Mouse (Mus musculus) kidney, adult 2 months (tissue): Measurements from ENCODE around the gene Psen2. TPM values are rescaled to one million over a fixed set of nuclear protein-coding genes. Genes with fewer than 3 reads are reported as not detected.

ENCODE experiments used
- DNase-seq: peaks from one replicate; pipeline ENCODE4 v3.0.0; 2021
- H3K27ac ChIP-seq: fragments of 200-500 bp; 2 replicates; pipeline ENCODE4 v1.5.1; 2012; ENCODE audit warnings: low read depth, low read length, control low read depth, inconsistent platforms; ENCODE audit not compliant: insufficient read depth
- H3K27me3 ChIP-seq: fragments of 200-500 bp; replicated peaks from 2 replicates; pipeline ENCODE4 v1.6.1; 2012; ENCODE audit warnings: mild to moderate bottlenecking, moderate library complexity, low read length, inconsistent platforms; ENCODE audit not compliant: control insufficient read depth, insufficient read depth
- H3K36me3 ChIP-seq: fragments of 200-500 bp; 2 replicates; pipeline ENCODE4 v1.6.1; 2012; ENCODE audit warnings: mild to moderate bottlenecking, moderate library complexity, low read length, inconsistent platforms; ENCODE audit not compliant: control insufficient read depth, insufficient read depth
- H3K4me1 ChIP-seq: fragments of 200-500 bp; 2 replicates; pipeline ENCODE4 v1.6.1; 2011; ENCODE audit warnings: low read length; ENCODE audit not compliant: control insufficient read depth, insufficient read depth
- H3K4me3 ChIP-seq: fragments of 200-500 bp; 2 replicates; pipeline ENCODE4 v1.5.1; 2011; ENCODE audit warnings: mild to moderate bottlenecking, low read depth, low read length, control low read depth; ENCODE audit not compliant: insufficient read depth
- CTCF ChIP-seq: fragments of 200-500 bp; conservative IDR thresholded peaks from 2 replicates; pipeline ENCODE4 v1.5.1; 2011; ENCODE audit warnings: low read depth, mild to moderate bottlenecking, control low read depth, low read length, moderate library complexity, mixed read lengths; ENCODE audit not compliant: insufficient read depth, insufficient read length
- POLR2A ChIP-seq: fragments of 200-500 bp; IDR thresholded peaks from one replicate; pipeline ENCODE4 v1.6.1; 2011; ENCODE audit warnings: low read depth, low read length, control low read depth
- WGBS: fragments of 180-500 bp; shearing (Covaris S2); methylation state at CpG from one replicate; pipeline ENCODE4 v1.1.7; 2018; 5-methylcytosine and 5-hydroxymethylcytosine counted together
- polyA plus RNA-seq: library from polyadenylated mRNA; depleted of rRNA; stranded (reverse); fragments of >200 nt; gene quantifications from 2 replicates; pipeline ENCODE4 v1.2.3, GENCODE M21; 2012

Gene Psen2
- polyA plus RNA-seq, 1 experiment, result 41.3 TPM

- Histone ChIP-seq H3K4me1 (no peaks in the 10 kb centered on the region), H3K36me3 (no peaks in the 10 kb centered on the region), H3K4me3 (no peak overlapping the region), H3K27ac (no peak overlapping the region), H3K27me3 (no peaks in the 10 kb centered on the region)
- 77% methylated on average over 7 of the region's 7 CpGs for WGBS
- TF ChIP-seq CTCF (no peak), POLR2A (no peak)
- DNase-seq, result no peak
Measured at GRCm38 (mm10) chr1:180248593-180249146, 14.6 kb downstream of the Psen2 start.

DNA sequence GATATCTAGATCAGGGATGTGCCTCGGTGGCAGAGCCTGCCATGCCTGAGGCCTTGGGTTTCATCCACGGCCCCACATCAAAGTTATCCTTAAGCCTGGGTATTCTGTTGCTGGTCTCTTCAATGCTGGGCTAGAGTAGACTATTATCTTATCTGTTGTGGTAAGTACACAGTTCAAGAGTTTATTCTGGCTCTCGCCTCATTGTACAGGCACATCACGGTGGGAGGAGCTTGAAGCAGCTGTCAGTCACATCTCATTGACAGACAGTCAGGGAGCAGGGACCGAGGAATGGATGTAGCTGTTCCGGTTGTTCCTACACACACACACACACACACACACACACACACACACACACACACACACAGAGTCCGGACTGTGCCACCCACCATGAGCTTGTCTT is 15.3 kb downstream of the Psen2 start:
- H3K27ac ChIP-seq, result no peak overlapping the region
- WGBS, result 85% methylated on average over 7 of the region's 7 CpGs
- no peak for TF ChIP-seq POLR2A
- no peak for TF ChIP-seq CTCF
- DNase-seq, result no peak
- H3K4me1 ChIP-seq, result no peaks in the 10 kb centered on the region
- no peaks in the 10 kb centered on the region for H3K36me3 ChIP-seq
- no peaks in the 10 kb centered on the region for H3K27me3 ChIP-seq
- H3K4me3 ChIP-seq, result no peak overlapping the region

GRCm38 (mm10) chr1:180245741-180246507 is 17.3 kb downstream of the Psen2 start:
- no peak overlapping the region for H3K4me3 ChIP-seq
- TF ChIP-seq POLR2A (no peak), CTCF (no peak)
- H3K4me1 ChIP-seq, result no peaks in the 10 kb centered on the region
- H3K27ac ChIP-seq, result no peak overlapping the region
- no peaks in the 10 kb centered on the region for H3K36me3 ChIP-seq
- no peak for DNase-seq
- WGBS, result 81% methylated on average over 13 of the region's 13 CpGs
- H3K27me3 ChIP-seq, result no peaks in the 10 kb centered on the region

DNA sequence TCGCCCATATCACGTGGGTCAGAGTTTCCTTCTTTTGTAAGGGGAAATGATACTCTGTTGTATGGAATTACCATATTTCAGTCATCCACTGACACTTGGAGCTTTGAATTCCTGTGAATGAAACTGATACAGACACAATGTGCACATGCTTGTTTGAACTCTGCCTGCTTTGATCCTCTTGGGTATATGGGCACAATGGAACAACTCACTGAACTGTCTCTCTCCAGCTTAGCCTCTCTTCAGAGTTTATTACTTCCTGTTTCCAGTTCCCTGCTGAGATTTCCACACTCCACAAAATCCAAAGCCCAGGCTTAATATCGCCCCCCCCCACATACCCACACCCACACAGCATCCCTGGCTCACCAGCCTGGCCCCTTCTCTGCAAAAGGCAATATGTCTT is 31.5 kb downstream of the Psen2 start:
- Histone ChIP-seq H3K27me3 (no peaks in the 10 kb centered on the region), H3K4me1 (no peaks in the 10 kb centered on the region), H3K27ac (no peak overlapping the region), H3K36me3 (no peaks in the 10 kb centered on the region), H3K4me3 (no peak overlapping the region)
- TF ChIP-seq CTCF (no peak), POLR2A (no peak)
- no peak for DNase-seq
- WGBS, result 73% methylated on average over 3 of the region's 3 CpGs

- WGBS, result 38% methylated on average over 2 of the region's 2 CpGs
- H3K27ac ChIP-seq, result no peak overlapping the region
- H3K4me1 ChIP-seq, result no peaks in the 10 kb centered on the region; the same call in 1 of the 2 replicates
- no peaks in the 10 kb centered on the region for H3K36me3 ChIP-seq
- H3K4me3 ChIP-seq, result no peak overlapping the region
- no peak for DNase-seq
- H3K27me3 ChIP-seq, result no peaks in the 10 kb centered on the region
- TF ChIP-seq CTCF, result peak; percentile 57
- TF ChIP-seq POLR2A, result no peak
Measured at GRCm38 (mm10) chr1:180230580-180230979, 32.7 kb downstream of the Psen2 start.

- Histone ChIP-seq H3K36me3 (no peaks in the 10 kb centered on the region), H3K4me3 (no peak overlapping the region), H3K27me3 (no peaks in the 10 kb centered on the region), H3K27ac (no peak overlapping the region), H3K4me1 (no peaks in the 10 kb centered on the region; the same call in 1 of the 2 replicates)
- DNase-seq, result no peak
- WGBS, result 66% methylated on average over 7 of the region's 7 CpGs
- TF ChIP-seq POLR2A, result no peak
Measured at GRCm38 (mm10) chr1:180229906-180230305, 33.3 kb downstream of the Psen2 start.

- H3K27me3 ChIP-seq, result no peaks in the 10 kb centered on the region
- no peak overlapping the region for H3K27ac ChIP-seq
- H3K36me3 ChIP-seq, result no peaks in the 10 kb centered on the region
- TF ChIP-seq CTCF (no peak), POLR2A (no peak)
- H3K4me3 ChIP-seq, result no peak overlapping the region
- WGBS, result 85% methylated on average over 12 of the region's 12 CpGs
- no peaks in the 10 kb centered on the region; the same call in 1 of the 2 replicates for H3K4me1 ChIP-seq
- no peak for DNase-seq
Measured at GRCm38 (mm10) chr1:180228854-180229253, 34.4 kb downstream of the Psen2 start.
